Mouse (Mus musculus) cerebellum, postnatal 36 days (tissue): ENCODE measurements around the gene Cops4.

Experiments used
- DNase-seq, 2 experiments: peaks; one replicate each; pipeline ENCODE4 v3.0.0; 2021 to 2022; ENCODE audit warnings: mixed read lengths in 2 of 2

Gene Cops4

DNA sequence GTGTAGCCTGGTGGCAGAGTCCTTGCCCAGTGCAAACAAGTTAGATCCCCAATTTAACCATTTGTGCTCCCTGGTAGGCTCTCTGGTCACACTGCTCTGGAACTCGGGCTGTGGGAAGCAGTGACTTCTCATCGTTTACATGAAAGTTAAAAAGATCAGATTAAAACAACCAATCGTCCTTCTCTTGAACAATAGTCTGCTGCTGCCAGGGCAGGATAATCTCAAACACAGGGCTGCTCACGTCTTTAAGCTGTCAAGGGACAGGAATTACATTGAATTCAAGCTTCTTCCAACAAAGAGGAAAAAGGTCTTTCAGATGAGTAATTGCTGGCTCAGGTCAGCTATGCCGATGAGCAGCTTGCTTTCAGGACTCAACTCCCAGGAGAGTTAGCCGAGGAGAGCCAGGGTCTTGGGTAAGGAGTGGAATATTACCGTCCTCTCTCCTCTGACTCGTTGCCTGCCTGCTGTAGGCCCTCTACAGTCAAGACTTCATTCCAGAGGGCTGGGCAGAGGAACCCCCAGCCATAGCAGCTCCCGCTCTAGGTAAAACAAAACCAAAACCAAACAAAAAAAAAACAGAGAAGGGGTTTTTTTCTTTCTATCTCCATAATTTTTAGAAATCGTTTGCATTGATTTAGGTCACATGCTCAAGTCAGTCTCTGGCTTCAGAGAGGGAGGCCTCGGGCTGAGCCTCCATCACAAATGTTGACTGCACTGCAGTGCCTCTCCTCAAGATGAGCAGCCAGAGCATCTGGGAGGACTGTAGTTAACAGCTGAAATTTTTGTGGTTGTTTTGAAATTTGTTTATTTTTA, 63.7 kb downstream of the Cops4 start:
- no peak for DNase-seq

GRCm38 (mm10) chr5:100582435-100582826, 64.3 kb downstream of the Cops4 start:
- no peak for DNase-seq

- DNase-seq = no peak
Observed at GRCm38 (mm10) chr5:100583066-100583465, 65.0 kb downstream of the Cops4 start.

DNA sequence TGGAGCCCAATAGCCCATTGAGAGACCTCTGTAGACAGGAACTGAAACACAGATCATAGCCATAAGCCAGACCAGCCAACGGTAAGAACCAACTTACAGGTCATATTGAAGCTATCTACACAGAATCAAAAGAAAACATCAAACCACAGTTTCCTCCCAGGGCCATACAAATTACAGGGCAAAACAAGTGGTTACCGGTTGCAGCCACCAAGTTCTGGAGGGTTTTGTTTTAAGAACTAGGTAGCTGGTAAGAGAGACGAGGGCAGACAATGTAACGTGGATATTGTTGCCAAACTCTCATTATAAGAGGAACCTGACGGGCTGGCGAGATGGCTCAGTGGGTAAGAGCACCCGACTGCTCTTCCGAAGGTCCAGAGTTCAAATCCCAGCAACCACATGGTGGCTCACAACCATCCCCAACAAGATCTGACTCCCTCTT, 67.1 kb downstream of the Cops4 start:
- no peak for DNase-seq

- no peak for DNase-seq
Observed at GRCm38 (mm10) chr5:100585657-100586056, 67.5 kb downstream of the Cops4 start.

- DNase-seq = no peak
Observed at GRCm38 (mm10) chr5:100587136-100587535, 69.0 kb downstream of the Cops4 start.

DNA sequence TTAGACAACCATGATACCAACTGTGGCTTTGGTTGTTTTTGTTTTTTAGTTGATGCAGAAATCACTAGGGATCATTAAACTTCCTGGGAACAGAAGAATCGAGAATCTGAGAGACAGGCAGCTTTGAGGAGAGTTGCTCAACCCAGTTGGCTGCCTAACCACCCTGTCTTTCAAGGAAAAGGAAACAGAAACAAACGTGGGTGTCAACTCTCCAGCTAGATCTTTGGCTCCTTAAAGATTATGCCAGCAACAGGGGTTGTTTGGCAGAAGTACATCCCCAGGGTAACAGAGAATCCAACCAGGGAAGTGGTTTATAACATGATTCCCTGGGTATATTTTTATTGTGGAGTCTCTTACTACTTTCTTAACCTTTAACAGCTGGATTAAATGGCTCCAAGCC, 69.5 kb downstream of the Cops4 start:
- DNase-seq = no peak

DNA sequence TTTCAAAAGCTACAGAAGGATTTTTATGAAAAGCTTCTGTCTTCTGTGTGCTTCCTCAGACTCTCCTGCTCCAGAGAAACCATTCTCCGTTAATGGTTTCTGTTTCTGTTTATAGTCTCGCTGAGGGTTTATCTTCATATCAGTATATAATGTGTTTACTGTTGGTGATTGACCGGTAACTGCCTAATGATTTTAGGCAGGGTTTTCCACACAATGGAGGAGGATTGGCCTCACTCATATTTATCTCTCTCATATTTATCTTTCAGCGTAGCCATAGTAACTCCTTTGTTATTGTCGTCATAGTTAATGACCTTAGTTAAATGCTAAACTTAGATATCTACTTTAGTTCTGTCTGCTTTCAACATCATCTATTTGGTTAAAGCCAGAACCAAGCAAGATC, 72.4 kb downstream of the Cops4 start:
- DNase-seq = no peak

- no peak for DNase-seq
Observed at GRCm38 (mm10) chr5:100594803-100595467, 76.8 kb downstream of the Cops4 start.

- DNase-seq = no peak
Observed at GRCm38 (mm10) chr5:100595999-100596398, 77.9 kb downstream of the Cops4 start.
